Mouse (Mus musculus): ENCODE measurements around the gene Hgd.

DNA sequence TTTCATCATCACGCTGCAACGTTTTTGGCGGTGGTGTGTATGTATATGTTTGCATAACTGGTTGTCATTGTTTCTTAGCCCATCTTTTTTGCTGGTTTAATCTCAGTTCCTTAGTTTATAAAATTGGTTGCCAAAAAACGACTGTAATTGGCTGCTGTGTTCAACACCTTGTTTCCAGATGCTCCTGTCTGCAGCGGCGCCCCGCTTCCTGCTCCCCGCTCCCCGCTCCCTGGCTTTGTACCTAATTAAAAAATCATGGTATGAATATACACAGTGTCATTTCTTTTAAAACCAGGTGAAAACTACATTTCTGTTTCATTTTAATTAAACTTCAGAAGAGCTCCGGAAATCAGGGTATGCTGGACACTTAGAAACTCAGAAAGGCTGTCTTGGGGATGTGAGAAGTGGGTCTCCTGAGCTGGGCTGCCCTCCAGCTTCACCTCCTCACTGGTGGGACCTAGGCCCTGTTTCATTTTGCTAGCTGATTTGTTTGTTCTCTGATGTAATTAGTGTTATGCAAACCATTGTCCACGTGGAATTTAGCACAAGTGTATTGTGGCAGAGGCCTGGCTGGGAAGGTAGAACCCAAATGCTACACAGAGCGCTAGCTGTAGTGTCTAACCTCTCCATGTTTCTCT is 7.7 kb upstream of the Hgd start:
- TF ChIP-seq CTCF (conservative IDR thresholded peaks at IDR 0.05; ENCODE audit: insufficient read depth, insufficient read length, low read depth, low read length) (no peak), POLR2A (IDR thresholded peaks at IDR 0.05; ENCODE audit: low read depth, low read length) (no peak)
